Mouse (Mus musculus) fibroblast of lung, adult 2 months (primary cell): ENCODE data around the gene Kcnc1.

Experiments used
- DNase-seq: peaks from one replicate; pipeline ENCODE4 v3.0.0-alpha.2; 2011; ENCODE audit warnings: low read depth

Kcnc1 gene

GRCm38 (mm10) chr7:46422764-46423412, 26.6 kb downstream of the Kcnc1 start:
- DNase-seq: no peak

GRCm38 (mm10) chr7:46423951-46424350, 27.7 kb downstream of the Kcnc1 start:
- no peak for DNase-seq

DNA sequence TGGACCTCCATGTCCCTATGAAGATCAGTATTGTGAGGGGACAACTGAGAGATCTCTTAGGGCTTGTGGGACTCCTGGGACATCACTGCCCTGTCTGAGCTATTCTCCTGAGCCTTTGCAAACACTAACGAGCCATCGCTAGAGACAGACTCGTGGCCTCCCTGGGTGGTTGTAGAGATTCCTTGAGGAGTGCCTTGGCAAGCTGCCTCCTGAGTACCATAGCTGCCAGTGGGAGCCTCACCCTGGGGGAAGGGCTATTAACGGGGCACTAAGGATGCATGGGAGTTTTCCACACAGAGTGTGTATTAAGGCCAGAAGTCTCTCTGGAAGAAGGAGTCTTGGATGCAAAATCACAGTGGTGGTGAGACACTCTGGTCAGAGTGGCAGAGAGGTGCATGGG, 28.7 kb downstream of the Kcnc1 start:
- no peak for DNase-seq

DNA sequence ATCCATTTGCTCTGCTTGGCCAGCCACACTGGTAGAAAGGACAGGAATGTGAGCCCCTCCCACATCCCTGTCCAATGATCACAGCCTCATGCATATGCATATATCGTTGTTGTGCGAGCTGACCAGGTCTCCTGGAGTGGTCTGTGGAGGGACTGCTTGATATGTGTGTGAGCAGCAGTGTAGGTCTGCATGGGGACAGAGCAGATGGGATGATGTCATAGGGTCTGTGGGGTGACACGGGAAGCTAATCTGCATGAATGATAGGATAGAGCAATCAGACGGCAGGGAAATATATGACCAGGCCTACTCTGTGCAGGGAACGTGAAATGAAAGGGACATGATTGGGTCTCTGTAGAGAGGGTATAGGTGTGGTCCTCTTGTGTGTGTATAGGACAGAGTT, 37.6 kb downstream of the Kcnc1 start:
- no peak for DNase-seq

DNA sequence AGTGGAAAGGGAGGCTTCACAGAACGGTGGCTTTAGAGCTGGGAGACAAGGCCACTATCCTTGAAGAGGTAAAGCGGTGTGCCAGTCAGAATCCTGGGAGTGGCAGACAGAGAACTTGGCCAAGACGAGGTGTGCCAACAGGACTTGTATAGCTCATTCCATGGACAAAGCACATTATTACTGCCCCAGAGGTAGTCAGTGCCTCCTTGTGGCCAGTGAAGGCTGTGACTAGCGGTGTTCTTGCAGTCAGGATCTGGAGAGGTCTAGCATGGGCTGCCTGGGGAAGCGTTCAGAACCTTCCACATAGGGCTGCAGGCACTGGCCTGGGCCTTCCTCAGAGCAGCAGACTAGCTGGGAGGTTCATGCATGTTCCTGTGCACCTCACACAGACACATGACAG, 39.5 kb downstream of the Kcnc1 start:
- no peak for DNase-seq

DNA sequence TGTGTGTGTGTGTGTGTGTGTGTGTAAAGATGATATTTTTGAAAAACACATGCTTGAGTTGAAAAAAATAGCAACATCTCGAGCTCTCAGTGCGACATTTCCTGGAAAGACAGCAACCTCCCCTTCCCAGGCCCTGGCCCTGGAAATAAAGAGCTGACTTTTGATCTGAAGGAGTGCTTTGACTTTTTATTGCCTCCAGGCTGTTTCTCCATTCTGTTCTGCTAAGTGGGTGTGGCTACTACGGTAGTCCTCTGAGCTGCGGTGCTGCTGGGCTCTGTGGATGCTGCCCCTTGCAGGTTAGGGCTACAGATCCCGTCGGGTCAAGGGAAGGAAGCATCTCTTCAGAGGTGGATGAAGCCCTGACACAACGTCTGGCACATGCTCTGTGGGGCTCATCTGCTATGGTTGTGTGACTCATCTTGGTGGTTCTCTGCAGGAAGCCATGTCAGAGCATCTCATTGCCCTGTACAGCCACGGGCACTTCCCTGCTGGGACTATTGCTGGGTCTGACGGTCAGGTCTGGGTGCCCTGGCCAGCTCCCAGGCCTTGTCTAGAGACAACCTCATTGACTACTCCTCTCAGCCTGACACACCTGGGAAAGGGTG, 42.3 kb downstream of the Kcnc1 start:
- no peak for DNase-seq

DNA sequence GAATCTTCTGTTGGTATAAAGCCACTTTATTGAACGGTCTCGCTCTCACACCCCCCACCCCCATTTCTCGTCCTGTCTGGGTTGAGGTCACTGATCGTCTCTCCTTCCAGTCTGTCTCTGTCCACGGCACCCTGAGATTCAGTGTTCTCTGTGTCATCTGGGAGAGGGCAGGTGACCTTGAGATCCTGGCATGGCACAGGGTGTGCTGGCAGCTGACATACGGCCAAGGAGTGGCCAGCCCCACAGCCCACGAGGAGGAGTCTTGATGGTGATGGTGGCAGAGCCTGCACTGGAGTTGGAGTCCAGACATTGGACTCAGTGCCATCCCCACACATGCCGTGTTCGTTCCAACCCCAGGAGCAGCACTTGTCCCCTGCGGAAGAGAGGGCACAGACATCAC, 46.9 kb downstream of the Kcnc1 start:
- DNase-seq: no peak

- no peak for DNase-seq
Measured at GRCm38 (mm10) chr7:46445896-46446295, 49.6 kb downstream of the Kcnc1 start.

- DNase-seq: no peak
Measured at GRCm38 (mm10) chr7:46447473-46448165, 51.3 kb downstream of the Kcnc1 start.

GRCm38 (mm10) chr7:46448922-46449645, 52.8 kb downstream of the Kcnc1 start:
- DNase-seq: no peak

DNA sequence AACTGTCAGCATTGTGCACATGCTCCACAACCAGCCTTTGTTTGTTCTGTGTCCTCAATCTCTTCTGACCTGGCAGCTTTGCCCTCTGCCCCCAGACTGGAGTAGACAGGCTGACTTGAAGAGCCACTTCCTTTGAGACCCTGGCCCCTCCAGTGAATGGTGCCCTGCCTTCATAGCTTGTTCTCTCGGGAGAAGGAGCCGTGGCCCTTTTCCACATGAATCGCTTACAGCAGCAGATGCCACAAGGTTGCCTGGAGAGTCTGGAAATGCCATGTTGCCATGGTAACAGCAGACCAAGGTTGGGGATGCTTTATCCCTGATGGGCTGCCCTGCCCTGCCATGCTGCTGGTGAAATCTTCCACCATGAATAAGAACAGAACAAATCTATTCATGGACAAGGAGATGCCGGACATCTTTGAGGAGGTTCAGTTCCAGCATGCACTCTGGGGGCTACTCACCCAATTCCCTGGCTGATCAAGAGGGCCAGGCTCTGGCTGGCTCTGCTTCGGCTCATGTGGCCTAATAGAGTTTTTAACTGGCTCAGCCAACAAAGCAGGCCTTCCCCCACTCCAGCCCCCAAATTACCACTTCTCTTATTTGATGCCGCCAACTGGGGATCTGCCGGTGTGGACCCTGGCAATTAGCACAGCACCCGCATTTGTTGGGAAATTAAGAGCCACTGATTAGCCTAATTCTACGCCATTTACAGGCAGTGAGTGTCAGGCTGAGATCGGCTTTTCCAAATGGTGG, 57.8 kb downstream of the Kcnc1 start:
- DNase-seq: no peak

GRCm38 (mm10) chr7:46457889-46458288, 61.6 kb downstream of the Kcnc1 start:
- no peak for DNase-seq

- no peak for DNase-seq
Measured at GRCm38 (mm10) chr7:46459200-46459599, 62.9 kb downstream of the Kcnc1 start.

DNA sequence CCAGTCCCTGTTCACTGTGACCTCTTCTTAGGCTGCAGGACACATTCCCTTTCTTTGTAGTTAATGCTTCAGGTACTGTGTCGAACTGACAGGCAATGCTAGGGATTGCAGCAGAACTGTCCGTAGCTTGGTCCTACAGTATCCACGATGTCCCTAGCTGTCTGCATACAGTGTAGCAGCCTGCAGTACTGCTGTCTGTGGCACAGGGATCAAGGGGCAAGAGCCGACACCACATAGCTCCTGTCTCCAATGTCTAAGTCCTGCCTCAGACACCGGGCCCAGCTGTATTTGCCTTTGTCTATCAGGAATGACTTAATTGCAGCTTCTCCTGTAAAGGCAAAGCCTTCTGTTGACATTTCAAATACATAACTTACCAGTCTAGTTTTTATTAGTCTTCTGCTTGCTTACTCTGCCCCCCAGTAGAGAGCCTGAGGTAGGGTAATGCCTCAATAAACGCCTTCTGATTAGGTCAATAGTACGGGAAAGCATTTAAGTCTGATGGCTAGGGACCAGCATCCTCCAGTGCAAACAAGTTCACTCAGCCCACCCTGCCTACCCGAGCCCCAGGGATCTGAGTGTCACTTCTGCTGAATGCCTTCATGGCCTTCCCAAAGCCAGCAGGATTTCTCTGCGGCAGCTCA, 63.4 kb downstream of the Kcnc1 start:
- no peak for DNase-seq

DNA sequence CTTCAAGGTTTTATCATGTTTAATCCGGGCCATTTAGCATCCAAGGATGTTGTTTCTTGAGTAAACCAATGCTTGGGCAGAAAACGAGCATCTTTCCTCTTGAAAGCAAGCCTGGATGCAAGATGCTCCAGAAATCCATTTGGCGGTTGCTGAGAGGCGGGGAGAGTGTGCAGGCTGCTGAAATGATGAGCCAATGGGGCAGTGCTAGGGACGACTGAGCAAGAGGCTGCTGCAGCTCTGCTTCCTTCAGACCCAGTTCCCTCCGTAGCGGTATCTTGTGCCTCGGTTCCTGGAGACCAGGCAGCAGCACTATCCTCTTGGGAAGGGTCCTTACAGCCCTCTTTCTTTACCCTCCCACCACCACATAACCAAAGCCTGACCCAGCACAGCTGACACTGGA, 66.0 kb downstream of the Kcnc1 start:
- no peak for DNase-seq

- no peak for DNase-seq
Measured at GRCm38 (mm10) chr7:46463136-46463535, 66.8 kb downstream of the Kcnc1 start.

GRCm38 (mm10) chr7:46466422-46466981, 70.2 kb downstream of the Kcnc1 start:
- DNase-seq: no peak

DNA sequence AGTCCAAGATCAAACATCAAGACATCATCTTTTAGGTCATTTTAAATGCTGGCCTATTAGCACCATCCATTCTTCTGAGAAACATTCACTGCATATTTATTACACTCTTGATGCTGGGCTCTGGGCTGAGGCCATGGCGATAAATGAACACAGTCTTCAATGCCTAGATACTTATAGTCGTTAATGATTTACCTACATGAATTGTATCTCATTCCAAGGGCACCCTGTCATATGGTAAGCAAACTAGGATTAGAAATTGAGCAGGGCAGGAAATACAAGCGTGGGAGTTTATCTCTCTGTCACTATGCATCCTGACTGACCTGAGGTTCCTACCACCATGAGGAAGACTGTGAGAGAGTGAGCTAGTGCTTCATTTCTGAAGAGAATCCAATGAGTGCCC, 73.2 kb downstream of the Kcnc1 start:
- DNase-seq: no peak

DNA sequence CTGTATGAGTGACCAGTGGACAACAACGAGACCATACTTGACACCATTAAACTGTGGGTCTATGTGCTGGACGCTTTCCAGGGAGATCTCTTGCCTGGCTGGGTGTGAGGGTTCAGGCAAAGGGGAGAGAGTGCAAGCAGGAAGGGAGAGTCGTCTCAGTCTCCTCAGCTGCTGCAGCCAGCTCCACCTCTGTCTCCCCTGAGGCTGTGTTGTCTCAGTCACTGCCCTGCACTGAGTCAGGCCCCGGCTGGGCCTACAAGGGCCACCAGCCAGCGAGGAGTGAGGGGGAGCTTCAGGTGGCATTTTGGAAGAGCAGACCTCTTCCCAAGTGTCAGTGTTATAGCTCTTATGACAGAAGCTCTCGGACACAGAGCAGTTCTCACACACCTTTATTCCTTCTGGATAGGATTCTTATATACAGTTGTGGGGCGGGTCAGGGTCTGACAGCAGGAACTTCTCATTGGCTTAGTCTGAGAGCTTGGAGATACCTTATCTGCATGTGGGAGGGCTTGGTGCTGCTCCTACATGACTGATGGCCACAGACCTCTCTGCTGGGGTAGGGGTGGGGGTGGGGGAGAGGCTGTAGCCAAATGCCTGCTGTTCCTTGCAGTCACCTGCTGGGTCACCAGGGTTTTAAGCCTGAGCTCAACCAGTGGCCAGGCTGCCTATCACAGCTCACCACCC, 74.9 kb downstream of the Kcnc1 start:
- DNase-seq: no peak

- no peak for DNase-seq
Measured at GRCm38 (mm10) chr7:46473141-46473540, 76.8 kb downstream of the Kcnc1 start.

DNA sequence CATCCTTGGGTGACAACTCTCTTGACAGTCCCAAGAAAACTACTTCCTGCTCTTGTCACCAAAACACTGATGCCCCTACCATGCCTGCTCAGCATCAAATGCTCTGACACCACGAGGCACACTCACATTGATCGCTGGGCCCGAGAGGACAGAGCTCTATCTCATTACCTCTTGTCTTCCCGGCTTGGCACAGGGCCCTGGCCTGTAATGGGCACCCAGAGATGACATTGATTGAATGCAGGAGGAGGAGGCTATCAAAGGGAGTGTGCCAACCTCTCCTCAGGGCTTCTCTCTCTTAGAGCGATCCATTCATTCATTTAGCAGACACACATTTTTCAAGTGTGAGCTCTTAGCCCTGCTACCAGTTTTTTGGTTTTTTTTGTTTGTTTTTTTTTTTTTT, 79.2 kb downstream of the Kcnc1 start:
- no peak for DNase-seq
